Mouse (Mus musculus) heart, adult 11 months (tissue): ENCODE results near the gene Ppfia3.

Experiments
- DNase-seq: peaks from one replicate; pipeline ENCODE4 v3.0.0; 2022

The Ppfia3 gene

GRCm38 (mm10) chr7:45309455-45309854 lies 57.4 kb downstream of the Ppfia3 start:
- no peak for DNase-seq

GRCm38 (mm10) chr7:45308551-45309240 lies 58.1 kb downstream of the Ppfia3 start:
- DNase-seq, result no peak

- DNase-seq, result no peak
Measured at GRCm38 (mm10) chr7:45305275-45305674, 61.5 kb downstream of the Ppfia3 start.

GRCm38 (mm10) chr7:45304869-45305268 lies 62.0 kb downstream of the Ppfia3 start:
- DNase-seq, result no peak

GRCm38 (mm10) chr7:45302626-45303025 lies 64.2 kb downstream of the Ppfia3 start:
- no peak for DNase-seq

GRCm38 (mm10) chr7:45300270-45300669 lies 66.5 kb downstream of the Ppfia3 start:
- no peak for DNase-seq

GRCm38 (mm10) chr7:45299752-45300151 lies 67.1 kb downstream of the Ppfia3 start:
- peak; percentile 94 for DNase-seq

GRCm38 (mm10) chr7:45297563-45297962 lies 69.3 kb downstream of the Ppfia3 start:
- no peak for DNase-seq

GRCm38 (mm10) chr7:45296626-45297025 lies 70.2 kb downstream of the Ppfia3 start:
- no peak for DNase-seq
